ENCODE assay signal across 17 mouse cellular contexts in genomic region chr3:123282866-123283615, GRCm38 (mm10). TPM values are rescaled to one million over a fixed set of nuclear protein-coding genes. Genes with fewer than 3 reads are reported as not detected.
A peak's percentile ranks its signal among the peaks of the same experiment; 100 is the strongest.
DNase-seq lines count a peak whose midpoint lies in the region; ATAC-seq and TF ChIP-seq lines count a peak whose summit lies in the region.
"Had no signal": no experiment of that assay in that cellular context is flagged by ENCODE, and none has a peak within 500 bp of the region (broad histone marks: within the 10 kb centered on the region; RNA-seq: fewer than 3 reads in every experiment).

No protein-coding gene starts in this region.

- no peak overlapping the region for H3K9ac ChIP-seq in heart, embryonic 13.5 days
- H3K9ac ChIP-seq in MEL (ENCODE audit: control insufficient read depth, low read depth, low read length, poor library complexity, severe bottlenecking), result no peak overlapping the region
- H3K9ac ChIP-seq: forebrain, postnatal 0 days; hindbrain, embryonic 12.5 days; liver, embryonic 15.5 days; neural tube, embryonic 13.5 days had no signal

- no peaks in the 10 kb centered on the region for H3K79me2 ChIP-seq in MEL (ENCODE audit: control insufficient read depth, insufficient read depth, low read length, poor library complexity)

- TF ChIP-seq RAD21 in MEL (IDR thresholded peaks at IDR 0.05; ENCODE audit: low read depth, low read length), result no peak

- no peak overlapping the region for H3K4me2 ChIP-seq in heart, embryonic 13.5 days
- H3K4me2 ChIP-seq: hindbrain, embryonic 12.5 days; liver, embryonic 15.5 days; neural tube, embryonic 13.5 days had no signal

- no peak for DNase-seq in heart, adult 18-20 months
- peak; percentile 74 for DNase-seq in MEL (ENCODE audit: low read depth, low spot score)
- DNase-seq in adrenal gland, postnatal 14 days, result peak; percentile 65
- DNase-seq in kidney, adult 18-20 months, result no peak
- DNase-seq in kidney, adult 11 months, result no peak
- DNase-seq: cerebellum, adult 2 months; forebrain, postnatal 0 days; midbrain, embryonic 14.5 days; thymus, postnatal 36 days had no signal

- peak overlapping the region; percentile 33; the same call in 1 of the 2 replicates for H3K27ac ChIP-seq in heart, embryonic 13.5 days (replicated peaks)
- H3K27ac ChIP-seq in MEL (ENCODE audit: control insufficient read depth, low read depth, low read length), result no peak overlapping the region
- H3K27ac ChIP-seq: forebrain, embryonic 10.5 days; hindbrain, embryonic 12.5 days; liver, embryonic 15.5 days; neural tube, embryonic 13.5 days had no signal

- no peak for TF ChIP-seq CTCF in MEL (IDR thresholded peaks at IDR 0.05 in 2 of 3, conservative IDR thresholded peaks at IDR 0.05 in 1 of 3; ENCODE audit: control insufficient read depth in 1 of 3, insufficient read depth in 1 of 3, low read depth in 2 of 3, low read length in 3 of 3, poor library complexity in 1 of 3, severe bottlenecking in 1 of 3)

- H3K36me3 ChIP-seq in heart, embryonic 13.5 days, result peaks cover 84% of the 10 kb centered on the region
- peaks cover 0 to 2% of the 10 kb centered on the region in 2 experiments; a peak in 1 of 4 replicates for H3K36me3 ChIP-seq in MEL (ENCODE audit: control insufficient read depth in 1 of 2, insufficient read depth in 2 of 2, low read length in 2 of 2)
- H3K36me3 ChIP-seq: hindbrain, embryonic 12.5 days; neural tube, embryonic 13.5 days had no signal

- TF ChIP-seq POLR2A in MEL (IDR thresholded peaks at IDR 0.05; ENCODE audit: control insufficient read depth in 1 of 2, insufficient read depth in 1 of 2, low read depth in 1 of 2, low read length in 2 of 2, poor library complexity in 1 of 2), result no peak

- WGBS in heart, embryonic 13.5 days, result 41% methylated on average over 12 of the region's 12 CpGs

- no peak for ATAC-seq in heart, embryonic 13.5 days (ENCODE audit: extremely low read depth, insufficient number of reproducible peaks, low FRiP score, low TSS enrichment)
- ATAC-seq in megakaryocyte-erythroid progenitor cell, adult 5-6 weeks (replicated peaks; ENCODE audit: low FRiP score, low TSS enrichment, poor library complexity, severe bottlenecking), result peak; percentile 80
- ATAC-seq: forebrain, postnatal 0 days; lung, postnatal 0 days had no signal

- no peaks in the 10 kb centered on the region for H3K27me3 ChIP-seq in heart, embryonic 13.5 days (replicated peaks)
- no peaks in the 10 kb centered on the region for H3K27me3 ChIP-seq in MEL (ENCODE audit: control insufficient read depth in 1 of 2, insufficient read depth in 2 of 2, low read length in 2 of 2)
- H3K27me3 ChIP-seq: CH12.LX; hindbrain, embryonic 12.5 days; liver, embryonic 15.5 days; neural tube, embryonic 13.5 days had no signal

- H3K4me1 ChIP-seq in heart, embryonic 13.5 days, result peaks cover 24% of the 10 kb centered on the region
- H3K4me1 ChIP-seq in MEL (ENCODE audit: control insufficient read depth in 1 of 2, insufficient read depth in 2 of 2, low read length in 2 of 2), result peaks cover 0 to 8% of the 10 kb centered on the region in 2 experiments; a peak in 2 of 4 replicates
- H3K4me1 ChIP-seq: forebrain, embryonic 10.5 days; hindbrain, embryonic 12.5 days; neural tube, embryonic 13.5 days had no signal

- TF ChIP-seq EP300 in MEL (IDR thresholded peaks at IDR 0.05; ENCODE audit: low read depth in 1 of 2, low read length in 2 of 2), result peak in 1 of 2 experiments; percentile 63; a peak in 3 of 4 replicates

- H3K4me3 ChIP-seq in heart, embryonic 13.5 days, result no peak overlapping the region
- no peak overlapping the region for H3K4me3 ChIP-seq in MEL (ENCODE audit: control insufficient read depth in 1 of 2, insufficient read depth in 1 of 2, low read depth in 2 of 2, low read length in 2 of 2)
- H3K4me3 ChIP-seq: forebrain, embryonic 10.5 days; hindbrain, embryonic 12.5 days; liver, embryonic 15.5 days; neural tube, embryonic 13.5 days had no signal

- no peaks in the 10 kb centered on the region for H3K9me3 ChIP-seq in heart, embryonic 13.5 days
- no peaks in the 10 kb centered on the region for H3K9me3 ChIP-seq in MEL (replicated peaks; ENCODE audit: insufficient read depth, low read length)
- H3K9me3 ChIP-seq: forebrain, embryonic 10.5 days; hindbrain, embryonic 12.5 days; liver, embryonic 15.5 days; neural tube, embryonic 13.5 days had no signal

TF ChIP-seq in MEL, 35 proteins besides CTCF, POLR2A, EP300 and RAD21:
- peak; percentile 86 for TF ChIP-seq MYC (IDR thresholded peaks at IDR 0.05; ENCODE audit: low read depth, low read length)
- TF ChIP-seq BHLHE40 (IDR thresholded peaks at IDR 0.05; ENCODE audit: borderline replicate concordance, low read depth, low read length), result peak; percentile 73; the same call in 1 of the 2 replicates
- TF ChIP-seq USF1 (IDR thresholded peaks at IDR 0.05; ENCODE audit: low read depth, low read length), result peak; percentile 27; the same call in 1 of the 2 replicates
- TF ChIP-seq MAZ (IDR thresholded peaks at IDR 0.05; ENCODE audit: low read depth, low read length), result no peak
- TF ChIP-seq CHD2 (IDR thresholded peaks at IDR 0.05; ENCODE audit: low read length), result no peak
- no peak for TF ChIP-seq SMC3 (IDR thresholded peaks at IDR 0.05; ENCODE audit: low read depth, low read length)
- TF ChIP-seq ZKSCAN1 (IDR thresholded peaks at IDR 0.05; ENCODE audit: low read depth, low read length), result no peak
- peak; percentile 90 for TF ChIP-seq MXI1 (IDR thresholded peaks at IDR 0.05; ENCODE audit: low read depth, low read length)
- TF ChIP-seq SIN3A (IDR thresholded peaks at IDR 0.05; ENCODE audit: low read length), result peak; percentile 52; the same call in 1 of the 2 replicates
- TF ChIP-seq E2F4 (IDR thresholded peaks at IDR 0.05; ENCODE audit: borderline replicate concordance, low read depth, low read length), result no peak
- no peak for TF ChIP-seq UBTF (IDR thresholded peaks at IDR 0.05; ENCODE audit: borderline replicate concordance, insufficient read depth, low read depth, low read length)
- peak; percentile 95 for TF ChIP-seq MAX (IDR thresholded peaks at IDR 0.05; ENCODE audit: low read length)
- peak; percentile 72 for TF ChIP-seq GATA1 (IDR thresholded peaks at IDR 0.05; ENCODE audit: low read depth, low read length)
- no peak for TF ChIP-seq NELFE (IDR thresholded peaks at IDR 0.05; ENCODE audit: low read depth, low read length)
- TF ChIP-seq RCOR1 (IDR thresholded peaks at IDR 0.05; ENCODE audit: low read depth, low read length), result no peak
- no peak for TF ChIP-seq TBP (IDR thresholded peaks at IDR 0.05; ENCODE audit: low read depth, low read length)
- no peak for TF ChIP-seq MEF2A (IDR thresholded peaks at IDR 0.05; ENCODE audit: extremely low read depth, insufficient replicate concordance, low read depth, low read length, poor library complexity, severe bottlenecking)
- TF ChIP-seq JUND (IDR thresholded peaks at IDR 0.05; ENCODE audit: low read depth, low read length), result peak; percentile 99
- no peak for TF ChIP-seq ZNF384 (IDR thresholded peaks at IDR 0.05; ENCODE audit: low read depth, low read length)
- no peak for TF ChIP-seq ELF1 (IDR thresholded peaks at IDR 0.05; ENCODE audit: low read depth, low read length)
- 0 out of 2 replicates have a peak, but pooled peaks have one; percentile 25 for TF ChIP-seq TCF12 (IDR thresholded peaks at IDR 0.05; ENCODE audit: low read depth, low read length)
- TF ChIP-seq ETS1 (IDR thresholded peaks at IDR 0.05; ENCODE audit: low read depth, low read length), result peak; percentile 70
- no peak for TF ChIP-seq KAT2A (conservative IDR thresholded peaks at IDR 0.05; ENCODE audit: low read depth, low read length)
TF ChIP-seq in MEL: peak in this region for 10.

RNA-seq across cellular contexts. Expression of gene Sec24d, which starts 15.8 kb away (rescaled TPM):
- 67.2 and 70.4 TPM in 2 replicates for polyA plus RNA-seq in heart, embryonic 13.5 days (2015; fragmentation: Nextera tagmentation; extraction: Ambion mirVana)
- 10 to 100 TPM; 26.5 to 34.2 TPM for total RNA-seq in heart, adult 18-20 months (2021)
- total RNA-seq in MEL (2012; rRNA removed), result 10.3 and 12.2 TPM in 2 replicates
- 10 to 100 TPM in 1 of 2 experiments, not detected in 1; 23.9 TPM for polyA plus RNA-seq in MEL (2012; ENCODE audit: insufficient read depth in 1 of 2, insufficient read length in 2 of 2, low read depth in 1 of 2, low replicate concordance in 2 of 2, missing spikeins in 1 of 2)
- 93.5 and 106 TPM in 2 replicates for total RNA-seq in adrenal gland, postnatal 14 days (2021)
- total RNA-seq in megakaryocyte-erythroid progenitor cell, adult 5-6 weeks (2014; fragmentation: Nextera tagmentation), result 11.5 and 19.0 TPM in 2 replicates
- 16.7 and 17.0 TPM in 2 replicates for total RNA-seq in megakaryocyte-erythroid progenitor cell, adult 5-6 weeks (2017)

RNA-seq across cellular contexts. Expression of gene Synpo2, which starts 47.1 kb away (rescaled TPM):
- polyA plus RNA-seq in heart, embryonic 13.5 days (2015; fragmentation: Nextera tagmentation; extraction: Ambion mirVana), result 15.1 and 16.8 TPM in 2 replicates
- total RNA-seq in heart, adult 18-20 months (2021), result 10 to 100 TPM; 73.4 to 88.1 TPM
- total RNA-seq in MEL (2012; rRNA removed), result 0.04 TPM in 1 of 2 replicates, not detected in the other
- polyA plus RNA-seq in MEL (2012; ENCODE audit: insufficient read depth in 1 of 2, insufficient read length in 2 of 2, low read depth in 1 of 2, low replicate concordance in 2 of 2, missing spikeins in 1 of 2), result not detected
- total RNA-seq in adrenal gland, postnatal 14 days (2021), result 6.5 and 9.8 TPM in 2 replicates
- 3.6 and 10.3 TPM in 2 replicates for total RNA-seq in megakaryocyte-erythroid progenitor cell, adult 5-6 weeks (2014; fragmentation: Nextera tagmentation)
- 1.5 and 2.3 TPM in 2 replicates for total RNA-seq in megakaryocyte-erythroid progenitor cell, adult 5-6 weeks (2017)

Comparison
In these comparisons a context has a peak if more than half of its experiments do, and no peak if none do; other contexts are left out.
1. DNase-seq: peak in MEL (single experiment) and adrenal gland, postnatal 14 days (single experiment); none in heart, adult 18-20 months (0 of 2), kidney, adult 18-20 months (single experiment) and kidney, adult 11 months (single experiment).